Mouse (Mus musculus) G1E-ER4 (cell line): ENCODE measurements around the gene Cyp4a10. TPM values are rescaled to one million over a fixed set of nuclear protein-coding genes. Genes with fewer than 3 reads are reported as not detected.
"Not testable (repeated sequence)": the region's sequence is repeated elsewhere in the genome, so short reads cannot be mapped to it uniquely, and the experiment has no call there.

ENCODE experiments used
- GATA1 ChIP-seq: IDR thresholded peaks from one replicate; pipeline ENCODE4 v1.8.0; 2012; ENCODE audit warnings: low read length, inconsistent platforms
- polyA plus RNA-seq: library from polyadenylated mRNA; stranded (reverse); fragments of >175 nt; gene quantifications from 2 replicates; pipeline ENCODE4 v1.2.3, GENCODE M21; 2012

Cyp4a10 gene
- not detected in 2 replicates for polyA plus RNA-seq

GRCm38 (mm10) chr4:115518000-115518399 is at the start of gene Cyp4a10:
Gene Cyp4a10, plus strand, starts transcription at chr4:115518264.
- not testable (repeated sequence) for TF ChIP-seq GATA1

- TF ChIP-seq GATA1, result no peak
Measured at GRCm38 (mm10) chr4:115481006-115481652, 36.9 kb upstream of the Cyp4a10 start.

- TF ChIP-seq GATA1, result no peak
Measured at GRCm38 (mm10) chr4:115496001-115496400, 22.1 kb upstream of the Cyp4a10 start, which contains the start of gene Cyp4a14. Gene Cyp4a14, minus strand, starts transcription at chr4:115496142.

GRCm38 (mm10) chr4:115497466-115497865 is 20.6 kb upstream of the Cyp4a10 start:
- no peak for TF ChIP-seq GATA1

DNA sequence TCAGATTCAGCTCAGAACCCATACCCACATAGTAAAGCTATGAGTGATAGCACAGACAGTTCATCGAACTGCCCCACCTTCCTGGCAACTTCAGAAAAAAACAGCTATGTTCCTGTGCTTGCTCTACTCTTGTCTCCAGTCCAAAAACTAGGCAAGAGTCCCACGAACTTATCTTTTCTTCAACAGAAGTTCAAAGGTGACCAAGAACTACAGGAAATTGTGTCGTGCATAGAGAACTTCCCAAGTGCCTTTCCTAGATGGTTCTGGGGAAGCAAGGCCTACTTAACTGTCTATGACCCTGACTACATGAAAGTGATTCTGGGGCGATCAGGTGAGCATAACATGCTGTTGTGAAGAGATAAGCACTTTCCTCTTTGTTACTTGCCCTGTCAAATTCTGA is 1.4 kb downstream of the Cyp4a10 start:
- no peak for TF ChIP-seq GATA1

DNA sequence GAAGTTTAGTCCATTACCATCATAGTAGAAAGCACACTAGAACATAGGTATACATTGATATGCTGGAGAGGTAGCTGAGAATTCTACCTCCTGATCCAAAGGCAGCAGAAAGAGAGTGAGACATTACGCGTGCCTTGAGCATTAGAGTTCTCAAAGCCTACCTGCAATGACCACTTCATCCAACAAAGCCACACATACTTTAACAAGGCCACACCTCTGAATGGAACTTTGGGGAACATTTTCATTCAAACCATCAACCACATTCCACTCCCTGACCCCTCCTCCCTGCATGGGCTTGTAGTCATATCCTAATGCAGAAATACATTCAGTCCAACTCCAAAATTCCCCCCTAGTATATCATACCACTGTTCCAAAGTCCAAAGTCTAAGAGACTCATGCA is 3.7 kb downstream of the Cyp4a10 start:
- TF ChIP-seq GATA1, result no peak

DNA sequence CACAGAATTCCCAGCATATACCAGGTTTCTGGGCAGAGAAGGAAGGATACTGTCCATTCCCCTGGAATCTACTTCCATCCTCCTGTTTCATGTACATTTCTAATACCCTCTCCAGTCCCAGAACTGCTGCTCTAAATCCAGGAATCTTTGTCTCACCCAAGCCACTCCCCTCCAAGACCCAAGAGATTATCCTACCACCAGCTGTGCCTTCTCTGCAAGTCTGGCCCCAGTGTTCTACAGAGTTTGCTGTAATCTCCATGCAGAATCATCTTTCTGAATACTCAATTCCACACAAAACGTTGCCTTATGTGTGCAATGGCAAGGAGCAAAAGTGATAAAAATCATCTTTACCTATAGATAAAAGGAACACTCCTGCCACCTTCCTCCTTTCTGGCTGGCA is 27.0 kb downstream of the Cyp4a10 start:
- TF ChIP-seq GATA1, result no peak

GRCm38 (mm10) chr4:115546141-115546828 is 28.2 kb downstream of the Cyp4a10 start:
- no peak for TF ChIP-seq GATA1

- no peak for TF ChIP-seq GATA1
Measured at GRCm38 (mm10) chr4:115552726-115553125, 34.7 kb downstream of the Cyp4a10 start.

GRCm38 (mm10) chr4:115555513-115555912 is 37.4 kb downstream of the Cyp4a10 start:
- TF ChIP-seq GATA1, result no peak

DNA sequence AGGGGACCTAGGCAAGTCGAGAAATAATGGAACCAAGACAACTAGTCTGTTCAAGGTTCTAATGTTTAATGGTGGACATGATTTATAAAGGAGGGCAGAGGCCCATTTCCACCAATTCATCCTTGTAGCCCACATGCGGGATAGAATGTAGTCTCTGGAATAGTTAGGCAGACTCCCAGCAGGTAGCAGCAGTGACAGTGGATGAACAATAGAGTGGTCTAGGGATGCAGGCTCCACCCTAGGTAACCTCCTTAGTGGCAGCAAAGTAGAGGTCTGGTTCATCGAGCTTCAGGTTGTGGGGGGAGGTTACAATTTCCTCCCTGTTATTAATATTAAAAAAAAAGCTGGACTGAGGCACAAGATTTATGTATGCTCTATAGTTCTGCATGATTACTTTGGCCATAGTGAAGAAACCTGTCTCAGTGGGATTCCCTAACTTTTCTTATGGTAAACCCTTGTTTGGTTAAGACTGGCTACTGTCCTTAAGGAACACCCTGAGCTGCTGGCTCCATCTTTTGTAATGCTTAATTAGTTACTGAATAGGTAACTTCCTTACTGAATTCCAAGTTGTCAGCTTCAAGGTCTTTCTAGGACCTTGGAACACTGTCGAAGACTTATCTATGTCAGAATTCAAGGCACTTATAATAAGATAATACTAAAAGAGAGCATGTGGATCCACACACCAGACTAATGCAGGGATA is 39.9 kb downstream of the Cyp4a10 start:
- TF ChIP-seq GATA1, result no peak

- no peak for TF ChIP-seq GATA1
Measured at GRCm38 (mm10) chr4:115563401-115563800, 45.3 kb downstream of the Cyp4a10 start, which contains the start of gene Cyp4a31. Gene Cyp4a31, plus strand, starts transcription at chr4:115563649.

DNA sequence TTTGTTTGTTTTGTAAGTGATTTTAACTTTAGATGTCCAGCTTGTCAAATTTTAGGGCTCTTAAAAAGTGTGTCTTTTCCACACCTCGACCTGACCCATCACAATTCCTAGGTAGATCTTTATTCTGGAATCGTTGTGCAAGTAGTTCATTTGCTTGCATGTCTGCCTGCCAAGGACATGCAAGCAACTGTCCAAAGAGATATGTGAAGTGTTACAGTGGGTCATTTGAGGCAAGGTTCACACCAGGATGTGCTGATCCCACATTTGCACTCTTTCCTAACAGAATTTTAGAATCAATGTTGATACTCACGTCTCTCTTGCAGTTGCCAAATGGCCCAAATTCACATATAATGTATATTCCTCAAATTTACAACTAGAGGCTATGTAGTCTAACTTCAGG is 57.2 kb downstream of the Cyp4a10 start:
- no peak for TF ChIP-seq GATA1

DNA sequence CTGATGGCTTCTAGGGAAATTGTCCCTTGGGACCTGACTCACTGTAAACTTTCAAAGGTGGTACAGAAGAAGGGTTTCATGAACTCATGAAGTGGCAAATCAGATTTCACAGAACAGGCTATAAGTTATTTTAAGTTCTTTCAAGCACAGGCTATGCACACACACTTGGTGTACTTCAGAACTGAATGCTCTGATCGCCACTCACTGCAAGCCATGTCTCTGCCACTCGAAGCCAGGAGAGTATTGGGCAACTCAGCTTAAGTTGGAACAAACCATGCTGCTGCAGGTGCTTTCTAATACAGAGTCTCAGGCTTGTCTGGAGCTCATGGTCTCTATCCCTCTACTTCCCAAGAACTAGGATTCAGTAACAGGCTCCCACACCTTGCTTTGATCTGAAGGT is 57.7 kb downstream of the Cyp4a10 start:
- TF ChIP-seq GATA1, result no peak

DNA sequence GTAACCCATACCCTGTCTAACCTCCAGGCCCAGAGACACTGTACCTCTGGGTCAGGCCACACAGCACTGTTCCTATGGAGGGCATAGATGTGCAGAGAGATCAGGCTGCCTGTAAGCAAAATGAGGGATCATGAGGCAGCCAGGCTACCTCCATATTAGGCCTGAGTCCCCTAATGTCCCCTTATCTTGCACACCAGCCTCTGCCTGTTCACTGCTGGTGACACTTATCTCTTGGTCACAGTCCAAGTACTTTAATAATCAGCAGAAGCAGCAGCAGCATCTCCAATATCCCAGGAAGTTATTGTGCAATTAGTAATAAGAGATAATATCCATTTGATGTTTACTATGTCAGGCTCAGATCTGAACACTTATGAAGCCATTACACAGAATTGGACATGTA is 65.0 kb downstream of the Cyp4a10 start:
- no peak for TF ChIP-seq GATA1

Other genes starting within 250 kb of the Cyp4a10 start
- gene Cyp4a12a, start 219.2 kb upstream of the Cyp4a10 start, polyA plus RNA-seq, result not detected in 2 replicates
- not detected in 2 replicates for gene Cyp4a12b, start 106.6 kb upstream of the Cyp4a10 start, polyA plus RNA-seq
- gene Cyp4a30b, start 65.7 kb upstream of the Cyp4a10 start, polyA plus RNA-seq, result not detected in 2 replicates
- gene Cyp4a14, start 22.1 kb upstream of the Cyp4a10 start, polyA plus RNA-seq, result not detected in 2 replicates
- gene Cyp4a31, start 45.4 kb downstream of the Cyp4a10 start, polyA plus RNA-seq, result not detected in 2 replicates
- not detected in 2 replicates for gene Cyp4a32, start 82.7 kb downstream of the Cyp4a10 start, polyA plus RNA-seq
- gene Cyp4b1, start 129.5 kb downstream of the Cyp4a10 start, polyA plus RNA-seq, result not detected in 2 replicates
- gene Efcab14, start 219.5 kb downstream of the Cyp4a10 start, polyA plus RNA-seq, result 18.6 and 21.4 TPM in 2 replicates